Mouse (Mus musculus) kidney, embryonic 14.5 days (tissue): ENCODE measurements around the gene Lef1. TPM values are rescaled to one million over a fixed set of nuclear protein-coding genes. Genes with fewer than 3 reads are reported as not detected.

Experiments used
- ATAC-seq: fragments of 200-750 bp; cut with Nextera tagmentation; 2 replicates; pipeline ENCODE4 v1.8.0; 2017; ENCODE audit warnings: moderate number of reproducible peaks, mild to moderate bottlenecking, moderate TSS enrichment, moderate library complexity; ENCODE audit not compliant: low FRiP score, low TSS enrichment
- H3K27ac ChIP-seq: fragments of 300-500 bp; sonication (generic); 2 replicates; pipeline ENCODE4 v1.5.1; 2014; ENCODE audit warnings: low read depth, mild to moderate bottlenecking, low read length, moderate library complexity, mixed read lengths
- H3K27me3 ChIP-seq: fragments of 300-500 bp; sonication (generic); 2 replicates; pipeline ENCODE4 v1.6.1; 2014; ENCODE audit warnings: mild to moderate bottlenecking, low read length; ENCODE audit not compliant: control insufficient read depth, insufficient read depth
- H3K36me3 ChIP-seq: fragments of 300-500 bp; sonication (generic); 2 replicates; pipeline ENCODE4 v1.6.1; 2014; ENCODE audit warnings: low read length, mixed read lengths; ENCODE audit not compliant: control insufficient read depth, insufficient read depth
- H3K4me1 ChIP-seq: fragments of 300-500 bp; sonication (generic); 2 replicates; pipeline ENCODE4 v1.6.1; 2014; ENCODE audit warnings: low read length, mixed read lengths; ENCODE audit not compliant: control insufficient read depth, insufficient read depth
- H3K4me2 ChIP-seq: fragments of 300-500 bp; sonication (generic); replicated peaks from 2 replicates; pipeline ENCODE4 v1.6.1; 2014; ENCODE audit warnings: low read depth, mild to moderate bottlenecking, low read length
- H3K4me3 ChIP-seq: fragments of 300-500 bp; sonication (generic); 2 replicates; pipeline ENCODE4 v1.5.1; 2014; ENCODE audit warnings: mild to moderate bottlenecking, low read length
- H3K9ac ChIP-seq: fragments of 300-500 bp; sonication (generic); 2 replicates; pipeline ENCODE4 v1.6.1; 2014; ENCODE audit warnings: low read depth, mild to moderate bottlenecking, low read length, moderate library complexity
- H3K9me3 ChIP-seq: fragments of 300-500 bp; sonication (generic); 2 replicates; pipeline ENCODE4 v1.6.1; 2016; ENCODE audit warnings: low read length; ENCODE audit not compliant: control insufficient read depth
- WGBS: fragments of 180-500 bp; shearing (Covaris S2); extraction: QIAGEN DNeasy Blood & Tissue Kit; methylation state at CpG from one replicate; pipeline ENCODE4 v1.1.7; 2014; 5-methylcytosine and 5-hydroxymethylcytosine counted together
- polyA plus RNA-seq: library from polyadenylated mRNA; unstranded; fragments of >200 nt; fragmentation: Nextera tagmentation; extraction: Ambion mirVana; gene quantifications from 2 replicates; pipeline ENCODE4 v1.2.1, GENCODE M21; 2014

Lef1 gene
- polyA plus RNA-seq, 1 experiment from 2014 or later, result 32.1 TPM

DNA sequence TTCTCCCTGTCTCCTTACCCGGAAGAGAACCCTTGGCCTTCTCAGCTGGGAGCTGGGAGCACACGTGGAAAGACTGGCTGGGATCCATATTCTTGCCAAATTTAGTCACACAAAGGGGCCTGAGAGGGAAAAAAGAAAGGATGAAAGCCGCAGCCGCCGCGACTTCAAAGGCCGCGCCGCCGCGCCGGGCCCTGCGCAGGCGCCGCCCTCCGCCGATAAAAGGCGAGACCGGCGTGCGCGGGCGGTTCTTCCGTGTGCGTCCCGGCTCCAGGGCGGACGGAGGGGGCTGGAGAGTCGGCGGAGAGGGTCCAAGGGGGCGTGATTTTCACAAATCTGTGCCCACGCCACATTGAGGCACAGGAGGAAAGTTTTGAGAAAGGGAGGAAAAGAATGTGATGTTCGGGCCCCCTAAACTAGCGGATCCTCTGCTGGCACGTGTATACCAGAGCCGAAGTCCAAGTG, 4.3 kb upstream of the Lef1 start:
- Histone ChIP-seq H3K27ac (no peak overlapping the region), H3K9ac (peak overlapping the region; percentile 52), H3K9me3 (no peaks in the 10 kb centered on the region), H3K4me2 (peak overlapping the region; percentile 72), H3K36me3 (no peaks in the 10 kb centered on the region), H3K27me3 (peaks cover 59% of the 10 kb centered on the region), H3K4me1 (peaks cover 21% of the 10 kb centered on the region), H3K4me3 (peak overlapping the region; percentile 43)
- ATAC-seq, result peak; percentile 40; the same call in 1 of the 2 replicates
- WGBS, result under 1% methylated on average over 36 of the region's 36 CpGs

DNA sequence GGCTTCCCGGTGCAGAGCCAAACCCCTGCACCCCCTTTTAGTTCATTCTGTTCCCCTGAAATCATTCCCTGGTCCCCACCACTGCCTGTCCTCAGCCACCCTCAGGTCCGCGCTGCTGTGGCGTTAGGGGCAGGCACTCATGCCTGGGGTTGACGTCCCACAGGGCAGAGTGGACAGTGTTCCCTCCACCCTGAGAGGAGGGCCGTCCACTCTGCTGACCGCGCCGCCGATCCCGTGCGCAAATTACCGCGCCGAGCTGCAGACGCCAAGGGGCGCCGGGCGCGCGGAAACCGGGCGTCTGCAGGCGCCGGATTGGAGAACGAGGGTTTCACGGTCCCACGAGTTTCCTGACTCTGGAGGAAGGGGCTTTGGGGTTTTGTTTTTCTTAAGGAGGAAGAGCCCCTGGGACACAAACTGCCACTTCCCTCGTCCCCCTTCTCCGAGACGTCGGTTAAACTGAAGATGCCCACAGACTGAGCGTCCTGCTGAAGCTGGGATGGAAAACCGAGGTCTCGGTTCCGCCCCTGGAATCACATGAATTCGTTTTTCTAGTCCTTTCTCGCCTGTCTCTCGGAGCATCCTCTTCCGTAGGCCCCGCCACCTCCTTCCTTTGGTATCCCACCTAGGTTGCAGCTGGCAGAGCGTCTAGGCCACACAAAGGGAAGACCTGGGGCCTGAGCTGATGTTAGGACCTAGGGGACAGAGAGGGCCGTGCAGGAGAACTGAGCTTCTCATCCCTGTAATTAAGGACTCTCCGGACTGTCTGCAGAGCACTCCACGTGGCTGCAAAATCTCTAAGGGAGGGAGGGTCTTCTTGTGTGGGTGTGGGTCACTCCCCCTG, 3.6 kb upstream of the Lef1 start:
- peak overlapping the region; percentile 72 for H3K4me2 ChIP-seq
- H3K27me3 ChIP-seq, result peaks cover 59% of the 10 kb centered on the region
- peak overlapping the region; percentile 52 for H3K9ac ChIP-seq
- H3K4me1 ChIP-seq, result peaks cover 24% of the 10 kb centered on the region
- no peak overlapping the region for H3K27ac ChIP-seq
- H3K4me3 ChIP-seq, result peak overlapping the region; percentile 43
- peak; percentile 37; the same call in 1 of the 2 replicates for ATAC-seq
- H3K36me3 ChIP-seq, result no peaks in the 10 kb centered on the region
- H3K9me3 ChIP-seq, result no peaks in the 10 kb centered on the region
- under 1% methylated on average over 45 of the region's 45 CpGs for WGBS

GRCm38 (mm10) chr3:131107301-131108093, 2.8 kb upstream of the Lef1 start:
- H3K27me3 ChIP-seq, result peaks cover 59% of the 10 kb centered on the region
- H3K27ac ChIP-seq, result no peak overlapping the region
- WGBS, result under 1% methylated on average over 34 of the region's 34 CpGs
- H3K9ac ChIP-seq, result peak overlapping the region; percentile 31; the same call in 1 of the 2 replicates
- no peak for ATAC-seq
- no peaks in the 10 kb centered on the region for H3K9me3 ChIP-seq
- H3K4me3 ChIP-seq, result peak overlapping the region; percentile 43
- H3K4me2 ChIP-seq, result peak overlapping the region; percentile 72
- peaks cover 25% of the 10 kb centered on the region for H3K4me1 ChIP-seq
- H3K36me3 ChIP-seq, result no peaks in the 10 kb centered on the region

- no peak overlapping the region; the same call in 1 of the 2 replicates for H3K4me3 ChIP-seq
- no peak for ATAC-seq
- H3K27ac ChIP-seq, result no peak overlapping the region
- H3K4me2 ChIP-seq, result peak overlapping the region; percentile 72; the same call in 1 of the 2 replicates
- H3K36me3 ChIP-seq, result no peaks in the 10 kb centered on the region
- no peak overlapping the region for H3K9ac ChIP-seq
- H3K27me3 ChIP-seq, result peaks cover 59% of the 10 kb centered on the region
- 2% methylated on average over 9 of the region's 9 CpGs for WGBS
- H3K9me3 ChIP-seq, result no peaks in the 10 kb centered on the region
- peaks cover 25% of the 10 kb centered on the region for H3K4me1 ChIP-seq
Measured at GRCm38 (mm10) chr3:131108094-131108653, 2.1 kb upstream of the Lef1 start.

DNA sequence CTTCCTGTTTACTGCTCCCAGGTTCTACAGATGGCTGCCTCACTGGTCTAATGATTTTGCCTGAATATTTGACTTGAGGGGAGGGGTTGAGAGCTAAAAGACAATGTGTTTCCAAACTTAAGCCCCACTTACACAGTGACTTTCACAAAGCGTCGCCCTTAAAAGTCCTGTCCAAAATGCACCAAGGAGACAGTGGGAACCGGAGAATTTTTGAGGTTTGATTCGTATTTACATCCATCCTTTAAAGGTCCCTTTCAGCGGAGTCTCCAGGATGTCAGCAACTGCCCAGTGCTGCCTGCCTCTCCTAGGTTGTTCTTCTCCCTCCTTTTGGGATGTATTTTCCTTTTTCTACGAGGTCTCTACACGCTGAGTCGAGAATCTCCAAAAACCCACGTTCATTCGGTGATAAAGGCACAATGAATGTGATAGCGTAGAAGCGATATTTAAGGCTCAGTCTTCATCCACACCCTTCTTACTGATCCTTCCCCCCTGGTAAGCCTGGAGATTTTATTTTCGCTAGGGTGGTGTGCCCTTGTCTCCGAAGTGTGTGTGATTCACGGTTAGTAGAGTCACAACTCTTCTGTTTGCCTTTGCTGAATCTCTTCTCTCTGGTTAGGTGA, 1.1 kb upstream of the Lef1 start:
- ATAC-seq, result no peak
- Histone ChIP-seq H3K36me3 (no peaks in the 10 kb centered on the region), H3K9me3 (no peaks in the 10 kb centered on the region), H3K4me1 (peaks cover 25% of the 10 kb centered on the region), H3K27me3 (peaks cover 51% of the 10 kb centered on the region), H3K27ac (no peak overlapping the region), H3K4me2 (peak overlapping the region; percentile 94), H3K4me3 (peak overlapping the region; percentile 61), H3K9ac (no peak overlapping the region)
- 1% methylated on average over 15 of the region's 15 CpGs for WGBS

DNA sequence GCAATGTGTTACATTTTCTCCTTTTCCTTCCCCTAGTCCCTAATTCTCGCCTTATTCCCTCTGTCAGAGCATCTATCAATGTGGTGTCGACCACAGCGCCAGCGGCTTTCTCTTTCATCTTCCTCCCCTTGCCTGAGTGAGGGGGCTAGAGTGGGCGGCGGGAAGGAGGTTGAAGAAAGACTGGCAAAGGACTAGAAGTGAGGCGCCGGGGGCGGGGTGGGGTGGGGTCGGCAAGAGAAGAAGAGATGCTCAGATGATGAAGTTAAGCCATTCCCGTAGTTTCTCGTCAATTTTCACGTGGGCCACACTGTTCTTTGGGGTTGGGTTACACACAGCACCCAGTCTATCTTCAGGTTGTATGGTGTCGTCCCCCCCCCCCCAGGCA, 593 bp upstream of the Lef1 start:
- peaks cover 25% of the 10 kb centered on the region for H3K4me1 ChIP-seq
- H3K36me3 ChIP-seq, result no peaks in the 10 kb centered on the region
- H3K27me3 ChIP-seq, result peaks cover 49% of the 10 kb centered on the region
- no peaks in the 10 kb centered on the region for H3K9me3 ChIP-seq
- peak; percentile 3; the same call in 1 of the 2 replicates for ATAC-seq
- H3K4me3 ChIP-seq, result peak overlapping the region; percentile 61
- no peak overlapping the region for H3K27ac ChIP-seq
- peak overlapping the region; percentile 94 for H3K4me2 ChIP-seq
- H3K9ac ChIP-seq, result peak overlapping the region; percentile 67; the same call in 1 of the 2 replicates
- WGBS, result 1% methylated on average over 13 of the region's 14 CpGs

DNA sequence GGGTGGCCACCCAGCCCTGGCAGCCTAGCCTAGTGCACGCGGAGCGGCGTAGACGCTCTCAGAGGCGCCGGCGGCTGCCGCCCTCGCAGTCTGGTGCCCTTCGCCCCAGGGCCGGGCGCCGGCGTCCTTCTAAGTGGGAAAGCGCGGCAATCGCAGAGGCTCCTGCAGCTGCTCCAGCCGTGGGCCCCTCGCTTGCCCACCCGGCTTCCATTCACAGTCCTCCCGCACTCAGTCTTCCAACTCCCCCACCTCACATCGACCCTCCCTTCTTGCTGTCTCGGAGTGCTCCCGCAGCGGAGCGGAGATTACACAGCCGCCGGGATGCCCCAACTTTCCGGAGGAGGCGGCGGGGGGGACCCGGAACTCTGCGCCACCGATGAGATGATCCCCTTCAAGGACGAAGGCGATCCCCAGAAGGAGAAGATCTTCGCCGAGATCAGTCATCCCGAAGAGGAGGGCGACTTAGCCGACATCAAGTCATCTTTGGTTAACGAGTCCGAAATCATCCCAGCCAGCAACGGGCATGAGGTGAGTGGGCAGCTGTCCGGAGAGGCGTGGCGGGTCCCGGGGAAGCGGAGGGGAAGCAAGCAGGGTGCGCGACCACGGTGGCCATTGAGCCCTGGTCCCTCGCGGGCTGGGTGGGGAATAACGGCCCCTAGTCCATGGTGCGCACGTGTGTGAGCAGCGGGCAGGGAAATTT, 1.0 kb downstream of the Lef1 start:
- Histone ChIP-seq H3K4me1 (peaks cover 25% of the 10 kb centered on the region), H3K4me3 (peak overlapping the region; percentile 61), H3K9me3 (no peaks in the 10 kb centered on the region), H3K27me3 (peaks cover 34% of the 10 kb centered on the region), H3K27ac (peak overlapping the region; percentile 26; the same call in 1 of the 2 replicates), H3K9ac (peak overlapping the region; percentile 67), H3K36me3 (no peaks in the 10 kb centered on the region), H3K4me2 (peak overlapping the region; percentile 94)
- ATAC-seq, result no peak
- under 1% methylated on average over 58 of the region's 59 CpGs for WGBS
